Mouse (Mus musculus): ENCODE results near the gene Ntm.

Ntm gene

GRCm38 (mm10) chr9:29657761-29658465 is 305.0 kb downstream of the Ntm start:
- in situ Hi-C loops (cut with MboI), result no loop called here

DNA sequence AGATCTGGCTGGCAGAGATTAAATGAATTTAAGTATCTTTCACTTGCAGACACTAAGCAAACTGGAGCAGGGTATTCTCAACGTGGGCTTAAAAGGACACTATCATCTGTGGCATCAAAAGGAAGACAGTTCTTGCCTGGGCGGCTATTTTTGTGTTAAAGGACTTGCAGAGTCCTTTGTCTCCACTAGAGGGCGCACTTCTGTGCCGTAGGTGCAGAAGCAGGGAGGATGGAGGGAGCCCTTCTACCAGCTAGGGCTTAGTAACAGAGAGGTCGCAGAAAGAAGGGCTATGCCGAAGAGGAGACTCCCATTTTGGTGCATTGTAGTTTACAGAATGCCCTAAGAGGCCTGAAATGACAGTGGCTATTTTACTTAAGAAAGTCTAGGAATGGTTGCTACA is 308.1 kb downstream of the Ntm start:
- in situ Hi-C loops (cut with MboI), result no loop called here

GRCm38 (mm10) chr9:29653678-29654235 is 309.2 kb downstream of the Ntm start:
- in situ Hi-C loops (cut with MboI), result no loop called here

- in situ Hi-C loops (cut with MboI), result no loop called here
These were observed 310.1 kb downstream of the Ntm start for GRCm38 (mm10) chr9:29652854-29653253.

DNA sequence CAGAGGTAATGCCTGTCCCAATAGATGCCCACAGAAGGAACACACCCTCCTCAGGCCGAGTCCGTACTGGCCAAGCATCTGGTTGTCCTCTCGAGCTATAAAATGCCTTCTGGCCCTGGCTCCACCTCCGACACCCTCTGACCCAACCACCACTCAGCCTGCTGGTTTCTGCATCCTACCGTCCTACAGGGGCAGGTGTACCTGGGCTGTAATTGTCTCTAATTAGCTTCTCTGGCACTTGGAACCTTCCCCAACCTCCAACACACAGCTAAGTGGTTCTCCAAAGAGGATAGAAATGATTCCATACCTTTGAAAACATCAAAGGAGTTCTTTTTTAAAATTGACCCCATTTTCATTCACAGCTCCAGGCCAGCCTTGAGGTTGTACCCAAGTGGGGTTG is 311.1 kb downstream of the Ntm start:
- in situ Hi-C loops (cut with MboI), result no loop called here

DNA sequence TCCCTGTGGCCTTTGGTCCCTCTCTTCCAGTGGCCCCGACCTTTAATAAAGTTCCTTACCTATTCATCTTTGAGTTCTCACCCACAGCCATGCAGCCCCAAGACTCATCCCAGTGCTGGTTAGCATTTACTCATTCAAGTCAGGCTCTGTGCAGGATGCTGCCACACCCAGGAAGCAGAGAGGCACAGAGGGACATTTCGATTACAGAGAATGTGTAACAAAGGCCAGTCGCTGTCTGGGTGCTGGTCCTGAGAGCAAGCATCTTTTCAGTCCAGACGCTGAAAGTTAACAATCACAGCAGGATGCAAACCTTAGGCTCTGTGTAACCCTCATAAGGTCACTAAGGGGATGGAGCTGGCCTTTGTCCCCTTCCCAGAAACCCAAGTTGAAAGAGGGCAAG is 311.7 kb downstream of the Ntm start:
- in situ Hi-C loops (cut with MboI), result no loop called here

GRCm38 (mm10) chr9:29650679-29651078 is 312.3 kb downstream of the Ntm start:
- in situ Hi-C loops (cut with MboI), result no loop called here

GRCm38 (mm10) chr9:29650266-29650665 is 312.7 kb downstream of the Ntm start:
- in situ Hi-C loops (cut with MboI), result no loop called here

GRCm38 (mm10) chr9:29648256-29648655 is 314.7 kb downstream of the Ntm start:
- in situ Hi-C loops (cut with MboI), result no loop called here

DNA sequence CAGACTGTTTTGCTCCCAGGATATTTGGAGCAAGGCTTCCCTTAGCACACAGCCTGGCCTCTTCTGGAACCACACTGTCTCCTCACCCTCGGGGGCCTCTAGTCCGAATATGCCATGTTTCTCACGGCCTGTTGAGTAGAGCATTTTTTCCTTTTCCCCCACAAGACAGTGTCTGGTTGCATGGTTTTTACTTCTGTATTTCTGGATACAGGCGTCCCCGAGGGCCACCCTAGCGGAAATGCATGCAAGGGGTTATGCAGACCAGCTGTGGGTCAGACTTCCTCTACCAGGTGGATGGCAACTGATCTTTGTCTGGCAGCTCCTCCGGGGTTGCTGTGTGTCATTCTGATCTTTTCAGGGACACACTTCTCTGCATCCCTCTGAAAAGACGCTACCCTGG is 315.2 kb downstream of the Ntm start:
- in situ Hi-C loops (cut with MboI), result no loop called here

DNA sequence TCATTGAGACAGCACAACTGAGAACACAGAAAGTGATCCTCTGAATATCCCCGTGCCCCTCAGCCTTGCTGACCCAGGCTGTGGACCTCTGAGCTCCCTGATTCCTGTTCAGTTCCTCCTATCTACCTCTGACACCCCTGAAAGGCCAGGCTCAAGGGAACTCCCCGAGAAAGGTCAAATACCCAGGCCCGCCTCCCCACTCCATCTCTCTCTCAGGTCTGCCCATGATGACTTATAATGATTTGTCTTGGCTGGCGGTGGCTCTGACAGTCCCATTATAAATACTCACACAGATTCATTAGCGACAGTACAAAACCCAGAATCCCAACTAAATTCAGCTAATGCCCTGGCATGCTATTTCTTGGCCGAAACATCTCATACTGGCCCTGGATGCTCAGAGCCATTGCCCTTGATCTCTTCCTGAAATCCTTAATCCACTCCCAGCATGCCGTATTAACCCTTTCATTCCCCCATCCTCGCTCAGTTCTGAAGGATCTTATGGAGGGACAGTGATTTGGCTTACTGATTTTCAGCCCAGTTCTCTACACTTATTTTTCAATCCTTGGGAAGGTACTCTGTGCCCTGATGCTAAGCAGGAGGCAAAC is 317.0 kb downstream of the Ntm start:
- in situ Hi-C loops (cut with MboI), result no loop called here

- in situ Hi-C loops (cut with MboI), result no loop called here
These were observed 319.8 kb downstream of the Ntm start for GRCm38 (mm10) chr9:29642997-29643657.

DNA sequence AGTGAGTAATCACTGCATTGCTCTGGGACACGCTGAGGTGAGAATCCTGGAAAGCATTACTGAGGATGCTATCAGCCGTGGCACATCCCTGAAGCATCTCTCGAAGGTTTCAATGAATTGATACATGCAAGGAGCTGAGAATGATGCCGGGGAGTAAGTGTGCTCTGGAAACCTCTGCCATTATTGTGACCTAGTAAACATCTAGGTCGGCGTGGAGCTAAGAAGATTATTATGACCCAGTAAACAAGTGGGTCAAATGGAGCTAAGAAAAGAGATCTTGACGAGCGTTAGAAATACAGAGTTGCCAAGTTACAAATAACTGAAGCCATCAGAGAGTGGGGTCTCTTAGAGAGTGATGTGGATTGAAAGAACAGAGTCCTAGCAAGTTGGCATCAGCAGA is 325.6 kb downstream of the Ntm start:
- in situ Hi-C loops (cut with MboI), result no loop called here

DNA sequence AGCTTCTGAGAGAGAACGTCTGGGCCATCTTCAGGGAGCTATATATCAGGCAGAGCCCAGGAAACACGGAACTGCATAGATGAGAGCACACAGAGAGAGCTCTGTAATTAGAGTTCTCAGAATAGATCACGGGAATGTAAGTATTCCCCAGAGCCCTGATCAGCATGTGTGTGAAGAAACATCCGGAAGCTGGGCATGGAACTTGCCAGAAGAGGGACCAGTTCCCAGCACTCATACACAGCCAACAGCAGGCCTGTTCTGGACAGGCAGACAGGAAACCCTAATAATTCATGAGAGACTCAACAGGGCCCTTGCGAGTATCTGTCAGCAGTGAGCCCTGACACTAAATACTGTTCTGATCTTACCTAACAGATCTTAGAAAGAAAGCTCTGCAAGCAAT is 345.8 kb downstream of the Ntm start:
- in situ Hi-C loops (cut with MboI), result no loop called here

GRCm38 (mm10) chr9:29612020-29612612 is 350.8 kb downstream of the Ntm start:
- in situ Hi-C loops (cut with MboI), result no loop called here

DNA sequence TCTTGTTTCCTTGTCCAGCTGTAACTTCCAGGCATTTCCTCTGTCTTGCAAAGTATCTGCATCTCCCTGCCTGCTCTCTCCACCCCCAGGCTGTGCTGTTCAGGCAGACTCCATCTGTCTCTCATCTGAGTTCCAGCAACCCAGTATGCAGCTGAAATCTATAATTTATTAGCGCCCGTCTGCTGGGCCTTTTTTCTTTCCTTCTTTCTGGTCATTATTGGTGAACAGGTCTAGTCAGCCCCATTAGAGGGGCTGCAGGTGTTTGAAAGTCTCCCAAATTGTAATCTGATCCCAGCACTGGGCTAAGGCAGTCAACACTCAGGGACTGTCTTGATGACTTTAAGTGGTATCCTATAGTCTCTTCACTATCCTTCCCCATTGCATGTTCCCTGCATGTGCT is 352.1 kb downstream of the Ntm start:
- in situ Hi-C loops (cut with MboI), result no loop called here

DNA sequence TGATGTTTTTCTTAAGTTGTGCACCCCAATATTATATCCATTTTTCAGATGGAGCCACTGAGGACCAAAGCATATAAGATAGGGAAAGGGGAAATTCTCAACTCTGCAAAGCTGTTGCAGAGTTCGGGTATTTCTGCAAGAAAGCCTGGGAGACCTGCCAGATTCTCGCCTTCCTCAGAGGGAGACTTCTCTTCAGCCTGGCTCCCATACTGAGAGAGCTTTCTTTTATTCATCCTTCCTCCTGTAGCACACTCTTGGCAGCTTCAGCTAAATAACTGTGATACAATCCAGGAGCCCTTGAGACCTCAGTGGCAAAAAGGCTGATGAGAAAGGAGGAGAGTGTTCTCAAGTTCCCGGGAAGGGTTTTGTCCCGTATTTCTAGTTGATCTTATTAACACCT is 365.3 kb downstream of the Ntm start:
- in situ Hi-C loops (cut with MboI), result no loop called here

GRCm38 (mm10) chr9:29595321-29595720 is 367.6 kb downstream of the Ntm start:
- in situ Hi-C loops (cut with MboI), result no loop called here

GRCm38 (mm10) chr9:29594537-29595294 is 368.2 kb downstream of the Ntm start:
- in situ Hi-C loops (cut with MboI), result no loop called here

DNA sequence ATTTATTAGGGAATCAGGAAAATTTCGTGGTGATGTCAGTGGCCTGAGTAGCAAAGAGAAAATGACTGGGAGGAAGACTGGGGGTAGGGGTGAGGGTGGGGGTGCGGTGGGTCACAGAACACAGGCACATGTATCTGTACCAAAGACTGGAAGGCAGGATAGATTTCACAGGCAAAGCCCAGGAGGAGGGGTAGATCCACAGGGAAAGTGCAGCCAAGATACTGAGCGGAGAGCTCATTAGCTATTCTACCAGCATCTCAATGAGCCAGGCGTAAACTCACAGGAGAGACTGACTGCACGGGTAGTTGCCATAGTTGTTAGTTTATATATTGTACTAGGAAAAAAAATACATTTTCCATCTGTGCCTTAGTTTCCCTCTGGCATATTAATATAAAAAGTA is 375.6 kb downstream of the Ntm start:
- in situ Hi-C loops (cut with MboI), result no loop called here

DNA sequence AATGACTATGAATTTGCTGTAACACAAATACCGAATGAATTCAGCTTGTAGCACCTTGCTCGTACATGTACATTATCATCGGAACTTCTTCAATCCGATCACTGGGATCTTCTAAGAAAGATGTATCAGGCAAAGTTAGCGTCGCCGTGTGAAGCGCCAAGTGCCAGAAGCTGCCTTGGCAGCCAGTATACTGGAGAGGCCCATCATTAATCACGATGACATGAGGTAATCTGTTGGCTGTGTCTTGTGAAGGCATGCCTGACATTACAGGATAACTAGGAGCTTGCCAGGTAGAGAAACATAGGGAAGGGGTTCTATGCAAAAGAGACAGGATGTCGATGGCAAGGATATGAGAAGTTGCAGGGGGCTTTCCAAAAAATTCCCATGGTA is 376.6 kb downstream of the Ntm start:
- in situ Hi-C loops (cut with MboI), result no loop called here

Measured in mature B cell (primary cell).